Mouse (Mus musculus) Muller cell, postnatal 12 days (primary cell): ENCODE results near the gene Tpp1.

ENCODE experiments used
- DNase-seq: peaks from one replicate; pipeline ENCODE4 v3.0.0-alpha.2; 2015; ENCODE audit errors: inconsistent ontology term

Gene Tpp1

DNA sequence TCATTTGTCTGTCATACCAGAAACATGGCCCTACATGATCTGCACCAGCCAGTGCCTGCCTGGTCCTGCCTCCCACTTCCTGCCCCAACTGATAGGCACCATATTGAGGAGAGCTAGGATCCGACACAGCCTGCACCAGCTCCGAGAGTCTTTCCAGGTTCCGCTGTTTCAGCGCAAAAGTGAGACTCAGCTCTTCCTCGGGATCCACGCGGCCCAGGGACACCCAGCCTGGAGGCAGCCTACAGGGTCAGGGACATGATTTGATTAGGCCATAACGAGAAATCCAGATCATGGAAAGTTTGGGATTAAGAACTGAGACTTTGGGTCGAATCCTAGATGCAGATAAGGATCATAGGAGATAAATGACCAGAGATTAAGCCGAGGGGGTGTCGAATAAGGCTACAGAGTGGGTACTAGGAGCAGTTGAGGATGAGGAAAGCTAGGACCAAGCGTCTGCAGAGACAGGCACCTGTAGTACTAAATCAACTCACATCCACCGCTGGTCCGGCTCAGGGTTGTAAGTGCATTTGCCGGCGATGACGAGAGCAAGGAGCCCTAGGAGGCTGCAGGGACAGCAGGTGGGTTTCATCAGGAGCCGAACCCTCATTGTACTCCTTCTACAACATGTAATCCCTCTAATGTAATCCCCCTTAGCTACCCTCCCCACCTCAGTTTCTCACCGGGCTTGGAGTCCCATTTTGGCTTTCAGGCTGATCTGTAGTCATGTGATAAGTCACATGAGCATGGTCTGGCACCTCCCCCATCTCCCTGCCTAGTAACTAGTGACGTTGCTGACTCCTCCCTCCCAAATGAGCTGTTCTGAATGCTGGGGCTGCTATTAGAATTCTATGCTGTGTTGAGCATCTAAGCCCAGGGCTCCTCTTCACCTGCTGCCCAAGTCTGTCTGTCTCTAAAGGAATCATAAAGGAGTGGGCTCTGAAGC, at the start of gene Tpp1:
Tpp1 (minus strand) TSS at position 745 of the 943 bp plus-strand sequence.
- DNase-seq, result peak; percentile 95

DNA sequence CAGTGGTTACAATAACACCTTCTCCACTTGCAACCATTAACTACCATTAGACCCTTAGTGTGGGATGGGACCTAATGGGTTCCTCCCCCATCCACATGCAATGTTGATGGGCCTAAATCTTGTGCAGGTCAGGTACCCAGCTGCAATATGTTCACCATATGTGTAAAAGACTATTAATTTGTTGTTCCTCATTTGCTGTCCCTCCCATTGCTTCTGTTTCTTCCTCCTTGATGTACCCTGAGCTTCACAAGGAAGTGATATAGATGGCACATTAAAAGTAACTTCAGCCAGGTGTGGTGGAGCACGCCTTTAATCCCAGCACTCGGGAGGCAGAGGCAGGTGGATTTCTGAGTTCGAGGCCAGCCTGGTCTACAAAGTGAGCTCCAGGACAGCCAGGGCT, 44.9 kb upstream of the Tpp1 start:
- no peak for DNase-seq

DNA sequence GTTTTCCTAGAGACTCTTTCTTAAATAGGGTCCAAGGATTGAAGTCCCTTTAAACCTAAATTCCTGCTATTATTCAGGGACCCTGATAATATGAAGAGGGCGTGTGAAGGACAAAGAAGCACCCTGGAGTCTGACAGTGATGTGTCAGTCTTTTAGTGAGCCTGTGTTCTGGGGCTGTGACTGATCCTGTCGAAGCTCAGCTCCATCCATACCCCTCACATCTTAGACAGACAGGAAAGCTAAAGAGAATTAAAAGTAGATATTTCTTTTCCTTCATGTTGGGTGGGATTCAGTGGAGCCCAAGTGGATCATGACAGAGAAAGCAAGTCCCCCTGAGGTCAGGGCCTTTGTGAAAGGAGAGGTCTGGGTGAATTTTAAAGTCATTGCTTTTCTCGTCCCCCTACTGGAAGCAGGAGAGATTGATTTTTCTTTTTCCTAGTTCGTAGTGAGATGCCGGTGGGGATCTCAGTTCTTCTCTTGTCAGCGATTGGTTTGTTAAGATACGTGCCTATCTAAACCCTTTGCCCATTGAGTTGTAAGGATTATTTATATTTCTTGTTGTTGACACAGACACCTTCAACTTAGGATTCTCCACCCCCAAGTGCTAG, 43.8 kb upstream of the Tpp1 start:
- no peak for DNase-seq

DNA sequence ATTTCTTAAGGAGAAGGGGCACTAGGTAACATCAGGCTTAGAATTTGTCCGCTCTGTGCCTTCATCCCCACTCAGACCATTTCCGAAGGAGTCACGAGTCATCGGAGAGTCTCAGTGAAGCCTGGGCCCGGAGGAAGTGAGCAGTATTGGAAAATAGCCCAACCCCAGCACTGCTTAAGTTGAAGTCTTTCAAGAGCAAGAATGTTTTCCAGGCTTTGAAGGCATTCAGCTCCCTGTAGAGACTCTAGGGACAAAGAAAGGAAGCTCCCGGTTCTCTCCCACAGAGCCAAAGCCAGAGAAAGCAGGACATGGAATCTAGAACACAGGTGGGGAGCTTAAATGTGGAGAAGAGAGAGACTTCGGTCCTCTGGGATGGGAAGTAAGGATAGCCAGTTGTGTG, 41.7 kb upstream of the Tpp1 start:
- DNase-seq, result no peak

DNA sequence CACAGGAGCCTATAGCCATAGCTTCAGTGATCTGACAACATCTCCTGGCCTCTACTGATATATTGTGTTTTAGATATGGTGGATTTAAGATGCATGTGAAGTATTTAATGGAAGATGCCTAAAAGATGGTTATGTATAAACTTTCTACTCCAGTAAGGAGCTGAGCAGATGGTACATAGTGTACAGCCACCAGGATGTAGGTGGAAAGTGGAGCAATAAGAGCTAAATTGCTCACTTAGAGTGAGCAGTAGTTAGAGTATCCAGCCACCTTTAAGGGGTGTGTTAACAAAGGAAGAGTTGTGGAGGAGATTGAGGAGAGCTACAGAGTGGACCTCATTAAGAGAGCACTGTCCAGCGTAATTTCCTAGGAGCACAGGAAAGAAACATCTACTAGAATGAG, 39.1 kb upstream of the Tpp1 start:
- DNase-seq, result no peak

DNA sequence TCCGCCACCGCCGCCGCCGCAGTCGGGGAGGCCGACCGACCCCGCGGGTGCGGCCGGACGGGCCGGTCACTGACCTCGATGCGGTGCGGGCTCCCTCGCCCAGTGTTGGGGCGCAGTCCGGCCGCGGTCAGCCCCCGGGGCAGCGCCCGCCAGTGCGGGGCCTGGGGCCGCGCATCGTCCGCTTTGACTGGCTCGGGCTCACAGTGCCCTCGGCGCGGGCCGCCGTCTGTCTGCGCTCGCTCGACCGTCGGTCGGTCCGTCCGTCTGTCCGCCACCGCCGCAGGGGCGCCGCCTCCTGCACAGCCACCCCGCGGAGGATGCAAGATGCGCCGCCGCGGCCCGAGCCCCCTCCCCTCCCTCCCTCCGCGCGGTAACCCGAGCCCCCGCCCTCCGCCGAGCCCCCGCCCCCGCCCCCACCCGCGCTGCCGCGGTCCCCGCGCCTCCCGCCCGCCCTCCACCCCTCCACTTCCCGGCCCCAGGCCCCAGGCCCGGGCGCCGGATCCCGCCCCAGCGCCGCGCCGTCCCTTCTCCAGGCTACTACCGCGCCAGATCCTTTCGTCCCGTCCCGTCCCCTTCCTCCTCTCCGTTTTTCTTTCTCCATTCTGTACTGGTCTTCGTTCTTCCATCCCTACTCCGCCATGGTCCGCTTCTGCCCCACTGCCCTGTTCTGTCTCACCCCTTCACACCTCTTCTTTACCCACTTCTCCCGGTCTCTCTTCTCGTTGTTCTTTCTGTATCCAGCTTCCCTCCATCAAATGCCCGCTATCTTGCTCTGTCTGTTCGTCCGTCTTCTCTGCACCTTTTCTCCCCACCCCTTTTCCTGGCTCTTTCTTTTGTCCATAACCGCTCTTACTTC, 35.5 kb upstream of the Tpp1 start, which contains the start of gene Dchs1:
Dchs1 (minus strand) TSS at position 370 of the 856 bp plus-strand sequence.
- no peak for DNase-seq

DNA sequence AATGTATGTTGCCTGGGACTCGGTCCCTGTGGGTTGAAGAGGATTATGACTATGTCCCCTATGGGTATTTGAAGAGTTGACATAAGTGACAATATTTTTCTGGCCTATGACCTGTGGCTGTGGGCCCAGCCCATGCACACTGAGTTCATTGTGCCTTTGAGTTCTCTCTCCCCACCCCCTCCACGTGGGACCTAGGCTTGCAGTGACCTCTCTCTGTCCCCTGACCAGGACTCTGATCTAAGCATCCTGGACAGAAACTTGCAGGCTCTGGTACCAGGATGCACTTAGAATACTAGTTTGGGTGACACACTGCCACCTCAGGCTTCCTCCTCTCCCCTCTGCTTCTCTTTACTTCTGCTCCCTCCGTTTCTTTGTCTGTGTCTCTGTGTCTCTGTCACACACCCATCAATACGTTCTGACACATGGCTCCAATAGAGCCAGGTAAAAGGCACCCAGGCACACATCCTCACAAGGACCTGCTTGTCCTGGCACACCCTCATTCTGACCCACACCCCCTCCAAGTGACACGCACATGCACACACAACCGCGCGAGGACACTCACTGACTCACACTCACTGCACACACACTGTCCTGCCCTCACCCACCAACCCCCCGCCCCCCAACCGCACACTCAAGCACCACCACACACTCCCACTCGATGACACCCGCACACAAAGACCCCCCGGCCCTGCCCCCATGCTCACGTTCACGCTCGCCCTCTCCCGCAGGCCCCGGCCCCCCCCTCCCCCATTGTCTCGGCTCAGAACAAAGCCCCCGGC, 34.7 kb upstream of the Tpp1 start:
- DNase-seq, result no peak

DNA sequence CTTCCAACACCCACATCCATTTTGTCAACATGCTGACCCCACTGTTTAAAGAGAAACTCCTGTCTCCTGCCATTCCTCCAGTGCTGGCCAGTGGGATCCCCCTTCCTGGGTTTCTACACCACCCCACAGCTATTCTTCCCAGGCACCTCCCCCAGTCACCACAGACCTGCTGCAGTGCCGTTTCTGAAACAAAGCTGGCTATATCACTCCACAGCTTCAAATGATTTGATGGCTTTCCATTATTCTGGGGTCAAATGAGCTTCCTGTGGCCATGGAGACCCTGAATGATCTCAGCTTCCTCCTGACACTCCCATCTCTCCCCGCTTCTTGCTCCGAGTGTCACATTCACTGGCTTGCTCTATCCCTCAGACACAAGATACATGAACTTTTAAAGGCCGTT, 32.5 kb upstream of the Tpp1 start:
- no peak for DNase-seq

DNA sequence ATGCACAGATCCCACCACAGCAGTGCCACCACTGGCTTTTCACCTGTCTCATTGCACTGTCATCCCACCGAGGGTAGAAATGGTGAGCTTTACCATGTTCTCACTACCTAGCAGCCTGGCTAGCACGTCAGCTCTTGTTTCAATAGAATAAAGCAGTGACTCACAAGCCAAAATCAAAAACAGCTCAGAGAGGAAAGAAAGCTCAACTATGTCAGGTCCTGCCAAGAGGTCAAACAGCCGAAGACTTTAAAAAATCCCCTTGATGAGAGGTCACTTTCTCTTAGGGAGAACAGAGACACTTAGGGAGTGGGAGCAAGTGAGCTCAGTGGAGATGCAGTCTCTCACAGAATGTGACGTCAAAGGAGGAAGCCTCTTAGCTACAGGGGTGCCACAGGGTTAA, 31.8 kb upstream of the Tpp1 start:
- no peak for DNase-seq

DNA sequence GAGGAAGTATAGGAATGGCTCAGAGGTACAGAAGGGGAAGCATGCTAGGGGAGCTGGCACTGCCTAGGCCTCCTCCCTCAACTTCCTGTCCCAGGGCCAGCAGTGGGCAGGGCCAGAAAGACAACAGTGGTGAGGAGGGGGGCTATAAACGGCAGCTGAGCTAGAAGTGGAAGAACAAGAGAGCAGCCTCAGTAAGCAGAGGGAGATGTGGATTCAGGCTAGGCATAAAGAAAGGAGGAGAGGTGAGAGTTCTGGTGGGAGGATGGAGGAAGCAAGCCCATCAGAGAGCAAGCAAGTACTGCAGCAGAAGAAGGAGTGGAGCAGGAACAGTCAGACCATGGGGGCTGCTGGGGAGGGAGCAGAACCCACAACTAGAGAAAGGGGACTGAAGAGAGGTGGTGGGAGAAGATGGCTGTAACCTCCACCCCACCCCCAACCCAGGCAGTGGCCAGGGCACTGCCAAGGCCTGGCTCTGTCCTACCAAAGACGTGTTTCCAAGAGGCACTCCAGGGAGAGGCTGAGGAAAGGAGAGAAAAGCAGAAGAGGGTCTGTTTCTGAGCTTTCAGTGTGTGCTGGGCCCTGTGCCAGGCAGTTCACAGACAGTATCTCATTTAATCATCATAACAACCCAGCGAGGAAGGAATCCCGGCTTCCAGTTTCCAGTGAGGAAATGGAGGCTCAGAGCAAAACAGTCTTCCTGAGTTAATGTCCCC, 26.7 kb upstream of the Tpp1 start:
- DNase-seq, result no peak

DNA sequence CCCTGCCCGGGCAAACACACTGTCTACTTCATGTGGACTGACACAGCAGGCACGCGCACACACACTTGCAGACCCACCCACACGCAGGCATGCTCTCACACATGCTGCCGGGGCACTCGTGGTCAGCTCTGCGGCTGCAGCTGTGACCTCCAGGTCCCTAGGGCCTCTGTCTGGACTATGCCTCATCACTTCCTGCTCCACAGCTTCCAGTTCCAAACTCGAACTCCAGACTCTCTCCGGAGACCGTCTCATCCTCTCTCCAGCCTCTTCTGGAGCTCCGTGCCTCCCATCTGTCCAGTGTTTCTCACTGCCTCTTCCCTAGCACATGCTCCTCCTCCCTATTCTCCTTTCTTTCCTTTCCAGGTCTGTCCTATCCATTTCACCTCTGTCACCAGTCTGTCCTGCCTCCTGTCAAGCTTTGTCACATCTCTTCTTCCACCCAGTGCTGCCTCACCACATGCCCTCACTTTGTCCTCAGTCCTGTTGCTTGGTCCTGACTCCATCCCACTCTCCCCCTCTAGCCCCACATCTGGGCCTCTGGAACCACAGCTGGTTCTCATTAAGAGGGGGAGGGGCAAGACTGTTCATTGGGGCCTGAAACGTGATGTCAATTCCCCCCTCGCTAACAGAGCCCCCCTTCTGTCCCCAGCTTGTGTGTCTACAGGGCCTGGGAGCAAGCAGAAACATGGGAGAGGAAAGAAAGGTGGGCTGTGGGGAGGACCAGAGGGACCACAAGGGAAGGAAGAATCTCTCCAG, 25.9 kb upstream of the Tpp1 start:
- peak; percentile 39 for DNase-seq

DNA sequence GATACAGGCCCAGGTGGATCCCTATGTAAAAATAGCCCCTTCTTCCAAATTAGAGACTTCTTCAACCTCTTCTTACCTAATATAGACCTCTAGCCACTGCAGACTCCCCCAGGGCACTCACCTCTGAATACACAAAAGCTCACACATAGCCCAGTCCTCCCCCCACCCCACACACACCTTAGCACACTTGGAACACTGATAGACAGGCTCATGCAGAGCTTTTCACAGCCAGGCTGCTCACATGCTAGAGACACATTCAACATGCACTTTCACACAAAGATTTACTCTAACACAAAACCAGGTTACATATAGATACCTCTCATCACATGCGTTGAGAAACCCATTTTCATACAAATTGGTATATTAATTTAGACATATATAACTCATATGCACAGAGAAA, 25.3 kb upstream of the Tpp1 start:
- DNase-seq, result no peak

DNA sequence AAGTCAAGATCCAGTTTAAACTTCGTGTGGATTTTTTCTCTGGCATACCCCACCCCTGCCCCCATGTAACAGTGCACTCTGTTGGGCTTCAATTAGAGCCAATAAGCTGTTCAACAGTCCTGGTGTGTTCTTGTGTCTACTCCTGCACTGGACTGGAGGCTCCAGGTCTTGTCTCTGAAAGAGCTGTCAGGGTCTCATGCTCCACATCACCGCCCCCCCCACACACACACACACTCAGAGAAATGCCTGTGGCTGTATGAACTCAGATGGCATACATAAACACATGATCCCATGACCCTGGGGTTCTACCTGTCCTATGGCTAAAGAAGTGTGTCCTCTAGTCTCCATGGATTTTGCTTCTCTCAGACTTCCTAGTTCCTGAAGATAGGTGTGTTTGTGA, 24.0 kb upstream of the Tpp1 start:
- DNase-seq, result no peak

DNA sequence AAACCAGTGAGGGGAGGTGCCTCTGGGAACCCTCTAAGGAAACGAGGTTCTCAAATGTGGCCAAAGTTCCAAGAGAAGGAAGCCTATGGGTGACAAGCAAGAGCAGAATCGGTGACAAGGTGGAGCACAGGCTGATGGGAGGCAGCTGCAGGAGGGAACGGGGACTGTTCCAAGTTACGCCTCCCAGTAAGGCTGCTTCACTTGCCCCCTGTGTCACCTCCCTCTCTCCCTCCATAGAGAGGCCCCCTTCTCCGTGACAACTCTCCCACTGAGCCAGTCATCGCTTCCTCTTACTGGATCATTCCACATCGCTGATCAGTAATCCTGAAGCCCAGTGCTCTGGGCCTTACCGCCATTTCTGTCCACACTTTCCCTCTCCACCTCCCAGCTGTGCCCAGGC, 22.6 kb upstream of the Tpp1 start:
- no peak for DNase-seq

DNA sequence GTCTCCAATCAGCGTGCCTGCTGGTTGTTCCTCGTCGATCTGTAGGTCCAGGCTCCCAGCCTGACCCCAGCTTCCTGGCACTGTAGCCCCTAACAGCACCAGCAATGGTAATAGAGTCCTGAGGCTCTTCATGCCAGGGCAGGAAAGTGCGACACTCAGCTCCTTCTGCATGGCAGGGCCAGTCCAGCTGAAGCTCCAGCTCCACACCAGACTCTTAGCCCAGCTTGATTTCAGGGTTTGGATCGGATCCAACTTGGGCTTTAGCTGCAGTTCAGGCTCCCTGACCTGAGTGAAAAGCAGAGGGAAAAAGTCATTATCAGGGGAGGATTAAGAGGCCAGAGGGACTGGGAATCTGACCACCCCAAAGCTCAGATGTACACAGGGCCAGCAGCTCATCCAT, 21.0 kb upstream of the Tpp1 start:
- DNase-seq, result no peak

DNA sequence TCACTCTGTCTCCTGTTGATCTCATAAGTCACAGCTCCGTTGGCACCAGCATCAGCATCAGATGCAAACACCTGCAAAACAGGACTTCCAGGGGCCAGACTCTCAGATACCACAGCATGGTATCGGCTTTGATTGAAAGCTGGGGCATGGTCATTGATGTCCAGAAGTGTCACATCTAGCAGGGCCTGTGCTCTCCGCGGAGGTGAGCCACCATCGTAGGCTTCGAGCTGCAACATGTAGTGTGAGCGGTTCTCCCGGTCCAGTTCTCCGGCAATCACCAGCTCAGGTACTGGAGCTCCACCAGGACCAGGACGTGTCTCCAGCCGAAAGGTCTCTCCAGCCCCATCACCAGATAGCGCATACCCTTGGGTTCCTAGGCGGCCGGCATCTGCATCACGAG, 20.3 kb upstream of the Tpp1 start:
- DNase-seq, result no peak

DNA sequence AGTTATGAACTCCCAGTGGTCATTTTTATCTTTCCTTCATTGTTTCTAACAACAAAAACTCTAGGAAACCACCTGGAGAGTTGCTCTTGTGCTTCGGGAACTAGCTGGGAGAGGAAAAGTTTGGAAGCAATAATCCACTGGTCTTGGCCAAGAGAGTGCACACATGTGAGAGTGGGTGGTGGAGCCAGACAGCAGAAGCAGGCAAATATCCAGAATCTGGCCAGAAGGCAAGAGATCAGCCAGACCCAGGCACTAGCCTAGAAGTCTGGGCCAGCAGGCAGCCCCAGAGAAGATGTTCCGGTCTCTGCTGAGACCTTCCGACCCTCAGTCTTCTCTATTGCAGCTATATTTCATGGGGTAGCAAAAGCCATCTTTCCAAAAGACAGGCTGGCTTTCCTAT, 17.9 kb upstream of the Tpp1 start:
- DNase-seq, result no peak

DNA sequence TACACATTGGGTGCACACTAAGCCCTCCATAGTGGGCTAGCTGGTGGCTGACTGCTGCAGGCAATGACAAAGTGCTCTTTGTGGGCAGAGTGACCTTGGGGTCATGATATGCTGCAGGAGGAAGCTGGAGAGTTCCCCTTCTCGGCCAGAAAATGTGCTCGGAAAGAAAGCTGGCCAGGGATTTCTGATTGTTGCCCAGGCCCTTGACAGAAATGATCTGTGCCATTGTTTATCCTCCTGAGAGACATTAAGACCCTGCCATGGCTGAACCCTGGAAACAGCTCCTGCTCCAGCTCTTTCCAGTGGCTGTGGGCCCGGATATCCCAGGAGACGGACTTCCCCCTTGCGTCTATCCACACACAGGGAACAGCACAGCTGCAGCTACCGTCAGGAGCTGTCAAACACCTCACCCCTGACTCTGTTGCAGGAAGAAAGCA, 15.7 kb upstream of the Tpp1 start:
- no peak for DNase-seq

DNA sequence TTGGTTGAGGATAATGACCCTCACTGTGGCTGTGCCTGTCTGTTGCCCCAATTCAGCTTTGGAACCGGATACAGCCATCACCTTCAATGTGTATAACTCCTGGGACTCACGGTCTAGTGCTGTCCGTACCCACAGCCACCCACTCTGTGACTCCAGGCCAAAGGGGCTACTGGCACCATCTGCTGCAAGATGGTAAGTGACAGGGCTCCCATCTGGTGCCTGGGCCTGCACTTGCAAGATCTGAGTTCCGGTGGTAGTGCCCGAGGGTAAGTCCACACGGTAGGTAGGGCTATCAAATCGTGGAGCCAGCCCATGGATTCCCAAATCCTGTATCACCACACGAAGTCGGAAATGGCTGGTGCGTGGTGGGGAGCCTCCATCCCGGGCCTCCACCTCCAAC, 12.3 kb upstream of the Tpp1 start:
- DNase-seq, result no peak
